Mouse (Mus musculus): ENCODE results near the gene Meis3. TPM values are rescaled to one million over a fixed set of nuclear protein-coding genes. Genes with fewer than 3 reads are reported as not detected.
A peak's percentile ranks its signal among the peaks of the same experiment; 100 is the strongest.

The Meis3 gene
- total RNA-seq, 2 experiments from 2014 or later: 4.4 to 5.3 TPM

- DNase-seq (ENCODE audit: low spot score): no peak
- intact Hi-C loops (cut with DNase I): loop anchor here (5.0 kb wide), 1 partner anchor 179 kb away; no protein-coding TSS in a partner anchor
Measured at GRCm38 (mm10) chr7:16156105-16156714, 18.7 kb upstream of the Meis3 start.

GRCm38 (mm10) chr7:16158735-16159134, 16.2 kb upstream of the Meis3 start:
- no peak for DNase-seq (ENCODE audit: low spot score)
- intact Hi-C loops (cut with DNase I): loop anchor here (5.0 kb wide), 1 partner anchor 181 kb away; no protein-coding TSS in a partner anchor

GRCm38 (mm10) chr7:16160702-16161101, 14.2 kb upstream of the Meis3 start:
- no peak for DNase-seq (ENCODE audit: low spot score)
- intact Hi-C loops (cut with DNase I): no loop called here

DNA sequence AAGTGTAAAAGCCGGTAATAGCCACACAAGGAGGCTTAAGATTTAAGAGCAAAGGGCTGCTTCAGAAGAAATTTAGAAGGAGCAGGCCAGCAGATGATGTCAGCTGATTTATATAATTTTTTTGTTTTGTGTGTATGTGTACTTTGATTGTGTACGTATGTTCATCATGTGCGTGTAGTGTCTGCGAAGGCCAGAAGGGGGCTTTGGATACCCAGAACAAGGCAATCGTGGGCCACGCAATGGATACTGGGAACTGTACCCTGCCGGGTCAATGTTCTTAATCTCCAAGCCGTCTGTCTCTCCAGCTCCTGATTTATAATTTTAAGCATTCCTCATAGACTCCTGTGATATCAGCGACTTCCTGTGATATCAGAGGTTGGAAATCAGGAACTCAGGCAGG, 13.6 kb upstream of the Meis3 start:
- intact Hi-C loops (cut with DNase I): no loop called here
- DNase-seq (ENCODE audit: low spot score): no peak

GRCm38 (mm10) chr7:16162036-16162435, 12.9 kb upstream of the Meis3 start:
- DNase-seq (ENCODE audit: low spot score): no peak
- intact Hi-C loops (cut with DNase I): no loop called here

- no peak for DNase-seq (ENCODE audit: low spot score)
- intact Hi-C loops (cut with DNase I): no loop called here
Measured at GRCm38 (mm10) chr7:16172141-16172581, 2.7 kb upstream of the Meis3 start.

- intact Hi-C loops (cut with DNase I): no loop called here
- DNase-seq (ENCODE audit: low spot score): no peak
Measured at GRCm38 (mm10) chr7:16172586-16173140, 2.2 kb upstream of the Meis3 start.

GRCm38 (mm10) chr7:16173146-16173545, 1.7 kb upstream of the Meis3 start:
- DNase-seq (ENCODE audit: low spot score): no peak
- intact Hi-C loops (cut with DNase I): no loop called here

DNA sequence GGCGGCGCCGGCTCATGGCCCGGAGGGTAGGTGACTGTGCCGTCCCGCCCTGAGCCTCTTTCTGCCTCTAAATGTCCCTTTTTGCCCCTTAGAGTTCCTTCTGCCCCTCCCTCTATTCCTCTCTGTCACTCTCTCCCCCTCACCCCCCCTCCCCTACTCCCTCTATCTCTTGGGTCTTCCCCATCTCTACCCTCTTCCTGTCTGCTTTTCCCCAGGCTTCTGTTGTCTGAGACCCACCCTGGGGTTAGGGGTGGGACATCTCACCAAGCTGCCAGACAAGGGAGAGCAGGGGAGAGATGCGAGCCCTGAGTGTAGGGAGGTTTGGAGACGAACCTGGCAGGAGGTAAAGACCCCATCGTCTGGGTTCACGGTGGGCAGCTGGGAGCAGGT, 647 bp downstream of the Meis3 start:
- intact Hi-C loops (cut with DNase I): no loop called here
- DNase-seq (ENCODE audit: low spot score): no peak

DNA sequence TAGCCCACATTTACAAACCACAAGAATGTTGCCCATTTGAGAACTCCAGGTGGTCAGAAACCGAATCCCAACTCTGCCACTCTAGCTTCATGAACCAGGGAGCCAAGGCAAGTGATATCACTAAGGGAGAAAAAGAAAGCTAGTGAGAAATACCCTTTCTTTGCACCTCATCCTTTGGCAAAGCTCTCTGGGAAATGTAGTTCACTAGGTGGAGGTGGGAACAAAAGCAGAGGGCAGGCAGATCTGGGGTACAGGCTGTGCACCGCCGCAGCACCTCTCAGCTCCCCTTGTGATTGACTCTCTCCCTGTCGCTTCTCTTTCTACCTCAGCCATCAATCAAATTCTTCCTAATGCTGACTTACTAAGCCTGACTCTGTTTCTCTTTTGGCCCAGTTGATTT, 3.2 kb downstream of the Meis3 start:
- intact Hi-C loops (cut with DNase I): no loop called here
- DNase-seq (ENCODE audit: low spot score): no peak

DNA sequence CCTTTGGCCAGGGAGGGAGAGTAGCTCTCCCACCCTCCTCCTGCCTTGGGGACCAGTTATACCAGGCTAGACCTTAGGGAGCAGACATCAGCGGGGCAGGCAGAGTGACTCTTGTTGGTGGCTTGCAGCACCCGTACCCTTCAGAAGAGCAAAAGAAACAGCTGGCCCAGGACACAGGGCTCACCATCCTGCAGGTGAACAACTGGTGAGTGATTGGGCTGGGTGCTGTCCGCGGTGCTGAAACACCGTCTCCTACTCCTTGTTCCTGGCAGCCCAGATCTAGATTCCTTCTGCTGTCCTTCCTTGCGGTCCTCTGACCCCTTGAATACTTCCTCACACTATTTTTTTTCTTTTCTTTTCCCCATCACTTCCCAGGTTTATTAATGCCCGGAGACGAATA, 8.8 kb downstream of the Meis3 start:
- intact Hi-C loops (cut with DNase I): loop anchor here (5.0 kb wide), 1 partner anchor 36 kb away; no protein-coding TSS in a partner anchor

DNA sequence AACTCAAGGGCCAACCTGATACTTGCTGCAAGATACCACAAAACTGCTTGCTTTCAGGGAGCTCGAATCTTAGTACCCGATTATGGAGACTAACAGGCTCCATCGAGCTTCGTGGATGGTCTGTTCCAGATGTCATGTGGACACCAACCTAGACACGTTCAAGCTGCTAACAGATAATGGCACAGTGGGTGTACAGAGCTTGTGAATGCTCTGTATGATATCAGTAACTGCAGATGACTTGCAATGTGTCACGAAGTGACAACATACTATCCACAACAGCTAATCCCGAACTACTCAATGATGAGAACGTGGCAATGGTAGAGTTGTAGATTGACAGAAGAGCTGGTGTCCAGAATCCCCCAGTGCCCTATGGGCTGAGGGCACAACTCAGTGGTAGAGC, 12.6 kb downstream of the Meis3 start:
- intact Hi-C loops (cut with DNase I): no loop called here

More for the DNA sequence above, 8.8 kb downstream of the Meis3 start:
- no peak for DNase-seq (ENCODE audit: low spot score)

DNA sequence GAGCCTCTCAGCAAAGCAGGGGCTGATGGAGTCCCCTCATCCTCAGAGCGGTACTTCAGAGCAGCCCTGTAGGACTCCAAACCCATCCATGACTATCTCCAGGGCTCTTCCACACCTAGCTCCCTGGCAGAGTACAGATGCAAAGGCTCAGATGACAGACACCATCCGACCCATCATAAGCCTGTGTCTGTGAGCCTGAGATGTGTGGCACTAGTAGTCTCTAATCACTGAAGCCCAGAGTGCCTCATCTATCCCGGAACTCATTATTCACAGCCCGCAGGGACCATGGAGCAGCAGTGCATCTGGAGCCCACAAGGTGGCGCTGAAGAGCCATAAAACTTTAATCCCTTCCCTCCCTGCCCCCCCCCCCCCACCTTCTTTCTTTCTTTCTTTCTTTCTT, 17.4 kb downstream of the Meis3 start:
- intact Hi-C loops (cut with DNase I): loop anchor here (5.0 kb wide), 1 partner anchor 180 kb away; no protein-coding TSS in a partner anchor
- peak; percentile 19 for DNase-seq (ENCODE audit: low spot score)

More for the DNA sequence above, 12.6 kb downstream of the Meis3 start:
- no peak for DNase-seq (ENCODE audit: low spot score)

DNA sequence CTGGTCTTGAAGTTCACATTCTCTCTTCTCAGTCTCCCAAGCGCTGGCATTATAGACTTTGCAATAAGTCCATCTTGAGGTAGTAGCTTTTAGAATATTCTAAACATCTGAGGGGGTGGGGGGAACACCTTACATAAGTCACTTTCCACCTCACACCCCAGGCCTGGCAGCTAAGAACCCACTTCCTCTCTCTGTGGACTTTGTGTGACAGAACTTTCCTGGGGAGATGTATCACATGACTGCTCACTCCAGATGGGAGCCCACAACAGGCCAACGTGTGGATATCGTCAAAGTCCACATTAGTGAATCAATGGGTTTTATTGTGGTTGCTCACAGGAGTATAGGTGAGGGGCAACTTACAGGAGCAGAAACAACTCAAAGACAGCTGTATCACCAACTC, 18.8 kb downstream of the Meis3 start:
- intact Hi-C loops (cut with DNase I): loop anchor here (1.0 to 5.0 kb wide), 2 partner anchors 70 to 179 kb away; no protein-coding TSS in a partner anchor
- no peak for DNase-seq (ENCODE audit: low spot score)

- no peak for DNase-seq (ENCODE audit: low spot score)
- intact Hi-C loops (cut with DNase I): no loop called here
Measured at GRCm38 (mm10) chr7:16196616-16197015, 21.7 kb downstream of the Meis3 start.

DNA sequence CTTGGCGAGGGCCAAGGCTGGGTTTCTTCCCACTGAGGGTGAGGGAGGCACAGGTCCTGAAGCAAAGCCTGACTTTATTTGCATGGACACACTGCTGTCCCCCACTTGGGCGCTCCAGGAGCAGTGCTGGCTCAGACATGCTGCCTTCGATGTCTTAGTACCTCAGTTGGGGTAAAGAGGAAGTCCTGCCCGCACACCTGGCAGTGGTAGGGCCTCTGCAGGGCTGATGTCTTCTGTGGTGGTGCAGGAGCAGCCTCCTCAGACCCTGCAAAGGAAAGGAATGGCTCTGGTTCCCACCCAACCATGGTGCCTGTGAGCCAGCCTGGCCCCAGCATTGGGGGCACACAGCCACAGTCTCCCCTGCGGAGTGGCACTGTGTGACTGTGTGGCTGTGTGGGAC, 22.3 kb downstream of the Meis3 start:
- DNase-seq (ENCODE audit: low spot score): no peak
- intact Hi-C loops (cut with DNase I): no loop called here

DNA sequence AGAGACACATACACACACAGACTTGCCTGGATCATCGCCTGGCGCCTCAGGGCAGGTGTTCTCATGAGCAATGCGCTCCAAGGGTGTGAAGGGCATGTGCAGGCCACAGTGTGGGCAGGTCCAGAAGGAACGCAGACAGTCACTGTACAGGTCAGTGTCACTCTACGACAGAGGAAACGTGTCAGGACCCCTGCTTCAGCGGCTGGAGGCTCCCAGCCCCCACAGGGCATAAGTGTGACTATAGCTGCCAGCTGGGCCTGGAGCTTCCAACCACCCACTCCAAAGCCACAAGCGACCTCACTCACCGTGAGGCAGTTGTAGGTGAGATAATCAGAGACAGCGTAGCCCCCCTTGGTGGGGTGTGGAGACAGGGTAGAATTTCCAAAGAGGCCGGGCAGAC, 23.6 kb downstream of the Meis3 start:
- intact Hi-C loops (cut with DNase I): no loop called here
- DNase-seq (ENCODE audit: low spot score): no peak

DNA sequence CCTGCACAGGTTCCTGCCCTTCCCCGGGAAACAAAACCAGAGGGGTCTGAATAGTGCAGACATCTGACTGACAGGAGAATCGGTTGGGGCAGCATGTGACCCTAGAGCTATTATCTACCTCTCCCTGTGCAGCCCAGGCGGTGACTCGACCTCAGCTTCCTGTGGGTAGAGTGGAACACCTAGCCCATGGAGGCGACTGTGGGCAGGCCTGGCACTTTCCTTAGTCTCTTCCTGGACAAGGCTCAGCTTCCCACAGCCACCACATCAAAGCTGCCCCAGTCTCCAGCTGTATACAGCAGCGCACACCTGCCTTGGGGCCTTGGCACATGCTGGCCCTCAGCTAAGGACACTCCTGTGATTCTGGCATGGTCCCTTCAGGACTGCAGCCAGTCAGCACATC, 26.2 kb downstream of the Meis3 start:
- DNase-seq (ENCODE audit: low spot score): no peak
- intact Hi-C loops (cut with DNase I): no loop called here

DNA sequence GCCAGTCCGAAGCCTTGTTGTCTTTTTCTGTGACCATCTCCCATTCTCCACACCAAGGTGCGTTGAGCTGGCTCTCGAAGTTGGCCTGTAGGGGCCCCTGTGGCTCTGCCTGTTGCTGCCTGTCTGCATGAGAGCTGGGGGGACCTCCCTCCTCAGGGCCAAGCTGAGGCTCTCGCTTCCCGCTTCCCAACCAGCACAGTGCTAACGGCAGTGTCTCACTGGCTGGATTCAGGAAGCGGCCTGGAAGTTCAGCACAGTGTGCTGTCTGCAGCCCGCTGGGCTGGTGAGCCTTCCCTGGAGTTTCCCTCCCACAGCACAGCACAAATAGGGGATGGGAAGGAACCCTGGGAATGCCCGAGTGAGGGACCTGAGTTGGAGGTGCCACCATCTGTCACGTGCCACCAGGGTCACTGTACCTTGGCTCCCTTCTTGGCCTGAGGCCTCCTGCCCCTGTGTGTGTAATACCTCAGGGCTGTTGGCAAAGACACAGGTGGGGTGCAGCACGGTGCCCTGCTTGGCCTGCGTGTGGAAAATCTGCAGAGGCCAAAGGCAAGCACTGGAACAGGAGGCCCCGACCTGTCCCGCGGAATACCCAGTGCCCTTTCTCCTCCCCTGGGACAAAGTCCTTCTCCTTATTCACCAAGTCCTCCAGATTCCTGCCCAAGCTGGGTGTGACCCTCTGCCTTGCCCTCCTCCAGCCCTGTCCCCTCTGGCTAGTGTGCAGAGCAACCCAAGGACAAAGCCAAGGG, 28.0 kb downstream of the Meis3 start:
- intact Hi-C loops (cut with DNase I): no loop called here
- DNase-seq (ENCODE audit: low spot score): no peak

GRCm38 (mm10) chr7:16203505-16203903, 28.6 kb downstream of the Meis3 start:
- DNase-seq (ENCODE audit: low spot score): no peak
- intact Hi-C loops (cut with DNase I): no loop called here

DNA sequence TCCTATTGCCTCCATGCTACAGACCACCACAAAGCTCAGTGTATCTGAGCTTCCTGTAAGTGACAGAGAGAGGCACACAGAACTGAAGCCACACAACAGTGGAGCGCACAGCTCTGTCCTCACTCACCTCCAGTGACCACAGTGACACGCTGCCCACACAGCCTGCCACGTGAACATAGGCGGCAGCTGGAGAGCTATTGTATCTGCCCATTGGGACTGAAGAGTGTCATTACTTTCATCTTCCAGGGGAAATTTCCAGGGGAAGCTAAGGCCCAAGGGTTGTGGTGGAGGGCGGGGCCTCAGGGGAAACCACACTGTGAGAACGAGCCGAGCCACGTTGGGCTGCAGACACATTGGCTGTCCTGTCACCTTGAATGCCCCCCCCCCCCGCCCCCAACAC, 29.9 kb downstream of the Meis3 start:
- intact Hi-C loops (cut with DNase I): no loop called here
- DNase-seq (ENCODE audit: low spot score): no peak
